Mouse (Mus musculus): ENCODE results near the gene Phf21a.

GRCm38 (mm10) chr2:92402591-92403326 is 309.8 kb downstream of the Phf21a start:
- TF ChIP-seq CTCF (IDR thresholded peaks at IDR 0.05; ENCODE audit: control insufficient read depth, insufficient read depth, low read length) (no peak), POLR2A (IDR thresholded peaks at IDR 0.05; ENCODE audit: borderline replicate concordance, control insufficient read depth, low read depth, low read length) (no peak)

Measured in bone marrow, adult 2 months (tissue).